Mouse (Mus musculus) layer of hippocampus, adult 9-11 months (tissue): Measurements from ENCODE around the gene Polr2j.
"Not testable (repeated sequence)": the region's sequence is repeated elsewhere in the genome, so short reads cannot be mapped to it uniquely, and the experiment has no call there.

ENCODE experiments used
- DNase-seq: peaks from one replicate; pipeline ENCODE4 v3.0.0; 2022

The Polr2j gene

GRCm38 (mm10) chr5:136108486-136108885, 7.9 kb upstream of the Polr2j start:
- DNase-seq, result no peak

- no peak for DNase-seq
Measured at GRCm38 (mm10) chr5:136109042-136109441, 7.4 kb upstream of the Polr2j start.

- not testable (repeated sequence) for DNase-seq
Measured at GRCm38 (mm10) chr5:136113546-136113945, 2.9 kb upstream of the Polr2j start.

- no peak for DNase-seq
Measured at GRCm38 (mm10) chr5:136116784-136117112, 317 bp downstream of the Polr2j start.

- no peak for DNase-seq
Measured at GRCm38 (mm10) chr5:136122165-136122564, 5.7 kb downstream of the Polr2j start.

GRCm38 (mm10) chr5:136135571-136136291, 19.3 kb downstream of the Polr2j start, which contains the start of the genes Lrwd1 and Alkbh4:
TSS of gene Lrwd1 (minus strand) at chr5:136136074.
TSS of gene Alkbh4 (plus strand) at chr5:136136146.
- DNase-seq, result peak; percentile 96

GRCm38 (mm10) chr5:136136292-136136990, 20.0 kb downstream of the Polr2j start:
- no peak for DNase-seq

GRCm38 (mm10) chr5:136137658-136138274, 21.3 kb downstream of the Polr2j start:
- no peak for DNase-seq

GRCm38 (mm10) chr5:136139393-136139792, 23.0 kb downstream of the Polr2j start:
- DNase-seq, result no peak

- peak; percentile 47 for DNase-seq
Measured at GRCm38 (mm10) chr5:136140057-136140482, 23.6 kb downstream of the Polr2j start.

GRCm38 (mm10) chr5:136142746-136143145, 26.3 kb downstream of the Polr2j start:
- no peak for DNase-seq

GRCm38 (mm10) chr5:136143161-136143755, 26.8 kb downstream of the Polr2j start:
- no peak for DNase-seq

GRCm38 (mm10) chr5:136144606-136145430, 28.4 kb downstream of the Polr2j start:
- no peak for DNase-seq

- DNase-seq, result no peak
Measured at GRCm38 (mm10) chr5:136146936-136147335, 30.5 kb downstream of the Polr2j start.

- no peak for DNase-seq
Measured at GRCm38 (mm10) chr5:136147704-136148103, 31.3 kb downstream of the Polr2j start.

- not testable (repeated sequence) for DNase-seq
Measured at GRCm38 (mm10) chr5:136149134-136149576, 32.7 kb downstream of the Polr2j start.

- DNase-seq, result no peak
Measured at GRCm38 (mm10) chr5:136152365-136152764, 35.9 kb downstream of the Polr2j start.

GRCm38 (mm10) chr5:136155399-136155798, 39.0 kb downstream of the Polr2j start:
- no peak for DNase-seq

GRCm38 (mm10) chr5:136160084-136160483, 43.7 kb downstream of the Polr2j start:
- DNase-seq, result not testable (repeated sequence)

GRCm38 (mm10) chr5:136163807-136164474, 47.5 kb downstream of the Polr2j start:
- DNase-seq, result peak; percentile 81

GRCm38 (mm10) chr5:136165246-136165645, 48.8 kb downstream of the Polr2j start:
- no peak for DNase-seq

- DNase-seq, result no peak
Measured at GRCm38 (mm10) chr5:136167296-136167695, 50.9 kb downstream of the Polr2j start.
